23 mouse cellular contexts compared by ENCODE assay signal in genomic region chr6:33732214-33732613, GRCm38 (mm10).
"Had no signal": no experiment of that assay in that cellular context is flagged by ENCODE, and none has a peak within 500 bp of the region (broad histone marks: within the 10 kb centered on the region; RNA-seq: fewer than 3 reads in every experiment).

No protein-coding gene starts in this region.

- H3K27ac ChIP-seq: liver, embryonic 13.5 days; liver, embryonic 15.5 days; lung, embryonic 15.5 days; macrophage; midbrain, embryonic 10.5 days; midbrain, embryonic 12.5 days; stomach, embryonic 15.5 days; stomach, postnatal 0 days had no signal

- DNase-seq: liver, embryonic 13.5 days; liver, postnatal 0 days; lung, adult 2 months; lung, postnatal 14 days; lung, postnatal 36 days; midbrain, embryonic 14.5 days; retina, postnatal 1 day; right cerebral cortex, adult 18-20 months; right cerebral cortex, postnatal 25 days; thymus, adult 2 months; thymus, postnatal 25 days; thymus, postnatal 4 days had no signal

- H3K9me3 ChIP-seq: liver, embryonic 13.5 days; liver, embryonic 15.5 days; lung, embryonic 15.5 days; megakaryocyte, embryonic 14.5 days; midbrain, embryonic 10.5 days; midbrain, embryonic 12.5 days; stomach, embryonic 15.5 days had no signal

- ATAC-seq: liver, postnatal 0 days; lung, postnatal 0 days; midbrain, embryonic 16.5 days had no signal

- H3K4me3 ChIP-seq: liver, embryonic 13.5 days; liver, embryonic 15.5 days; lung, embryonic 15.5 days; megakaryocyte, embryonic 14.5 days; midbrain, embryonic 10.5 days; midbrain, embryonic 12.5 days; myocyte; stomach, embryonic 15.5 days had no signal

- H3K36me3 ChIP-seq: liver, embryonic 13.5 days; liver, embryonic 15.5 days; lung, embryonic 15.5 days; midbrain, embryonic 10.5 days; midbrain, embryonic 12.5 days; stomach, embryonic 15.5 days had no signal

- H3K4me2 ChIP-seq: liver, embryonic 13.5 days; liver, embryonic 15.5 days; lung, embryonic 15.5 days; midbrain, embryonic 12.5 days; stomach, embryonic 15.5 days had no signal

- H3K9ac ChIP-seq: liver, embryonic 13.5 days; liver, embryonic 15.5 days; liver, postnatal 0 days; lung, embryonic 15.5 days; midbrain, embryonic 12.5 days; stomach, embryonic 15.5 days had no signal

- H3K27me3 ChIP-seq: liver, embryonic 13.5 days; liver, embryonic 15.5 days; lung, embryonic 15.5 days; megakaryocyte, embryonic 14.5 days; stomach, embryonic 15.5 days had no signal

- H3K4me1 ChIP-seq: liver, embryonic 15.5 days; lung, embryonic 15.5 days; stomach, embryonic 15.5 days had no signal
